Mouse (Mus musculus) midbrain, embryonic 12.5 days (tissue): ENCODE data around the gene Pde3a. TPM values are rescaled to one million over a fixed set of nuclear protein-coding genes. Genes with fewer than 3 reads are reported as not detected.

Source experiments
- ATAC-seq: fragments of 200-750 bp; cut with Nextera tagmentation; 2 replicates; pipeline ENCODE4 v1.8.0; 2017; ENCODE audit warnings: low read depth, moderate TSS enrichment, moderate library complexity; ENCODE audit not compliant: low FRiP score
- H3K27ac ChIP-seq: fragments of 300-500 bp; sonication (generic); replicated peaks from 2 replicates; pipeline ENCODE4 v1.5.1; 2016; ENCODE audit warnings: mild to moderate bottlenecking
- H3K27me3 ChIP-seq: fragments of 300-500 bp; sonication (generic); 2 replicates; pipeline ENCODE4 v1.6.1; 2016; ENCODE audit warnings: mild to moderate bottlenecking
- H3K36me3 ChIP-seq: fragments of 300-500 bp; sonication (generic); 2 replicates; pipeline ENCODE4 v1.6.1; 2016
- H3K4me1 ChIP-seq: fragments of 300-500 bp; sonication (generic); 2 replicates; pipeline ENCODE4 v1.6.1; 2016
- H3K4me2 ChIP-seq: fragments of 300-500 bp; sonication (generic); replicated peaks from 2 replicates; pipeline ENCODE4 v1.6.1; 2016; ENCODE audit warnings: mild to moderate bottlenecking, moderate library complexity
- H3K4me3 ChIP-seq: fragments of 300-500 bp; sonication (generic); 2 replicates; pipeline ENCODE4 v1.5.1; 2016; ENCODE audit warnings: mild to moderate bottlenecking
- H3K9ac ChIP-seq: fragments of 300-500 bp; sonication (generic); replicated peaks from 2 replicates; pipeline ENCODE4 v1.6.1; 2016; ENCODE audit warnings: mild to moderate bottlenecking, moderate library complexity
- H3K9me3 ChIP-seq: fragments of 300-500 bp; sonication (generic); 2 replicates; pipeline ENCODE4 v1.6.1; 2016; ENCODE audit warnings: mild to moderate bottlenecking
- WGBS: fragments of 180-500 bp; shearing (Covaris S2); methylation state at CpG from one replicate; pipeline ENCODE4 v1.1.7; 2016; 5-methylcytosine and 5-hydroxymethylcytosine counted together
- polyA plus RNA-seq: library from polyadenylated mRNA; unstranded; fragments of >200 nt; fragmentation: Nextera tagmentation; extraction: Ambion mirVana; gene quantifications from 2 replicates; pipeline ENCODE4 v1.2.1, GENCODE M21; 2016

Pde3a gene
- polyA plus RNA-seq, 1 experiment from 2014 or later: 2.7 TPM

DNA sequence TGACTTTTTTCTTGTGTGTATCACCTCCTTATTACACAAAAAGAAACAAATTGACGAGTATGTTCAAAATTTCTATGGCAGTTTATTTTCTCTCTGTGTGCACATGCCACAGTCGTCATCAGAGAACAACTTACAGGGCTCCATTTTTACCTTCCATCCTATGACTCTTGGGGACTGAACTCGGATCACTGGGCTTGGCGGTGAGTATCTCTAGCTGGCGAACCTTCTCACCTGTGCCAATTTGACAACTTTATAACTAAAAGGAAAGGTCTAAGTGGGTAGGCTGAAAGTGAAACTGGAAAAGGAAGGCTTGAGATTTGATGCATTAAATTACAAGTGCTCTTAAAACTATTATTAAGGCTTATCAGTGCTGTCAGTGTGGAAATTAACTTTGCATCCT, 22.1 kb downstream of the Pde3a start:
- Histone ChIP-seq H3K9me3 (no peaks in the 10 kb centered on the region), H3K36me3 (no peaks in the 10 kb centered on the region), H3K9ac (no peak overlapping the region), H3K27ac (no peak overlapping the region), H3K4me2 (no peak overlapping the region), H3K27me3 (no peaks in the 10 kb centered on the region), H3K4me1 (no peaks in the 10 kb centered on the region), H3K4me3 (no peak overlapping the region)
- 86% methylated on average over 5 of the region's 5 CpGs for WGBS
- ATAC-seq: no peak

DNA sequence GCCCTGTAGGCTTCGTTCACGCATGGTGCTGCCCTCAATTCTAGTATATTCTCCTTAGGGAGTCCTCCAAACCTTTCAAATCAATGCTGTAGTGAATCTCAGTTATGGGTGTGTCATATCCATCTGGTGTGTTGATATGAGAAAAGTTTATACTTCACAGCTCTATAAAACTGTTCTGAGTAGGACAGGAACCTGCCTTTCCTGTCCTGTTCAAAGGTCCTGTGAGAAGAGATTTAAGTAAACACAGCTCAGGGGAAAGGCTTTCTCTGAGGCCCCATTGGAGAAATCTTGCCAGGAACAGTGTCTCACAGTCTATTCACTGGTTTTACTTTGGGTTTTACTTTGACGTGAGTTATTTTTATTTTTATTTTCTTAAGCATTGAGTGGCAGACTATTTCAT, 22.5 kb downstream of the Pde3a start:
- Histone ChIP-seq H3K27me3 (no peaks in the 10 kb centered on the region), H3K4me1 (no peaks in the 10 kb centered on the region), H3K9ac (no peak overlapping the region), H3K27ac (no peak overlapping the region), H3K4me3 (no peak overlapping the region), H3K36me3 (no peaks in the 10 kb centered on the region), H3K9me3 (no peaks in the 10 kb centered on the region), H3K4me2 (no peak overlapping the region)
- ATAC-seq: no peak
- WGBS: 94% methylated on average over 3 of the region's 3 CpGs

DNA sequence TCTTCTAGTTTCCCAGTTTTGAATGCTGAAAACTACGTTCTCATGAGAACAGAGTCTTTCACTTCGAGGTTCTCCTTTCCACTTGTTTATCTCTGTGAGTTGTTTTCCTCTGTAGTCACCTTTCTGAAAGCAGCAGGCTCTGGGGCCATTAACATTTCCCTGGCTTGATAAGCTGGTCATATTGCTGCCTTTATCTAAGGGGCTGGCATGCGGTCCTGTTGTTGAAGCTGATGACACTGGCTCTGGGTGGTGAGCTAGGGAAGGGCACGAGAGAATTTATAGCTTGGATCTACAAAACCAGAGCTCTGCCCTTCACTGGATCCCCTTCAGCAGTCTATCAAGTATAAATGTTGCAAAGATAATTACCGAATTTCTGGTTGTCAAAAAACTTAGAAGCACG, 24.6 kb downstream of the Pde3a start:
- 90% methylated on average over 6 of the region's 6 CpGs for WGBS
- H3K4me1 ChIP-seq: no peaks in the 10 kb centered on the region
- H3K9me3 ChIP-seq: no peaks in the 10 kb centered on the region
- no peak overlapping the region for H3K27ac ChIP-seq
- no peaks in the 10 kb centered on the region for H3K36me3 ChIP-seq
- H3K27me3 ChIP-seq: no peaks in the 10 kb centered on the region
- no peak overlapping the region for H3K9ac ChIP-seq
- no peak overlapping the region for H3K4me2 ChIP-seq
- no peak overlapping the region for H3K4me3 ChIP-seq
- no peak for ATAC-seq

DNA sequence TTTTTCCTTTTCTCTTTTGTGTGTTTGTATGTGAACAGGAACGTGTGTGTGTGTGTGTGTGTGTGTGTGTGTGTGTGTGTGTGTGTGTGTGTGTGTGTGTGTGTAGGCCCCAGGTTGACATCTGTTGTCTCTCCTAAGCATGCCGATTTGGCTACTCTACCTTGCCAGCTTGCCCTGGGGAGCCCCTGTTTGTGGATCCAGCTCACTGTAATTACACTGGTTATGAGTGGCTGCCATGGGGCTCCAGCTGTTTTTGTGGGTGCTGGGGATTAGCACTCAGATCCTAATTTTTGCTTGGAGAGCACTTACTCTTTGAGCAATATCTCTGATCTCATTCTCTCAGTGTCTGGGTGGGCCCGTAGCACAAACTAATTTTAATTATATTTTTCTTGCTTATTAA, 32.6 kb downstream of the Pde3a start:
- no peaks in the 10 kb centered on the region for H3K9me3 ChIP-seq
- 85% methylated on average over 2 of the region's 3 CpGs for WGBS
- H3K4me1 ChIP-seq: no peaks in the 10 kb centered on the region

DNA sequence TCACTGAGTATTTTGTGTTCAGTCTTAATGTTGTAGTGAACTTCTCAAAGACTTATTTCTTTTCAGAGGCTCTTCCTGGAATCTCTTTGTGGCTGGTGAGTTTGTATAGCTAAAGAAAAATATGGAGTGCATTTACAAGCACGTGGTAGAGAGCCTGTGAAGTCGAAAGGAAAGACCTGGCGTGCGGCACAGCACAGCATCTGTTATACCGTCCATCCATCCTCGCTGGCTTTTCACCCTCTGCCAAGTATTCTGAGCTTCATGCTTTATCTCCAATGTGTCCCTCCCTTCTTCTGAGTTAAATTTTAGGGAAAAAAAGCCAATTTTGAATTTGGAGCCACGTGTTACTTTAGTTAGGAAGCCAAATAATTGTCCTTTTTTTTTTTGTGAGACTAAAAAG, 33.7 kb downstream of the Pde3a start:
- Histone ChIP-seq H3K27ac (no peak overlapping the region), H3K4me3 (no peak overlapping the region), H3K36me3 (no peaks in the 10 kb centered on the region), H3K9ac (no peak overlapping the region), H3K9me3 (no peaks in the 10 kb centered on the region), H3K4me1 (no peaks in the 10 kb centered on the region), H3K27me3 (no peaks in the 10 kb centered on the region), H3K4me2 (no peak overlapping the region)
- WGBS: 84% methylated on average over 7 of the region's 7 CpGs
- ATAC-seq: no peak

More for the DNA sequence above, 32.6 kb downstream of the Pde3a start:
- Histone ChIP-seq H3K27ac (no peak overlapping the region), H3K27me3 (no peaks in the 10 kb centered on the region), H3K36me3 (no peaks in the 10 kb centered on the region), H3K4me3 (no peak overlapping the region), H3K4me2 (no peak overlapping the region), H3K9ac (no peak overlapping the region)
- no peak for ATAC-seq

DNA sequence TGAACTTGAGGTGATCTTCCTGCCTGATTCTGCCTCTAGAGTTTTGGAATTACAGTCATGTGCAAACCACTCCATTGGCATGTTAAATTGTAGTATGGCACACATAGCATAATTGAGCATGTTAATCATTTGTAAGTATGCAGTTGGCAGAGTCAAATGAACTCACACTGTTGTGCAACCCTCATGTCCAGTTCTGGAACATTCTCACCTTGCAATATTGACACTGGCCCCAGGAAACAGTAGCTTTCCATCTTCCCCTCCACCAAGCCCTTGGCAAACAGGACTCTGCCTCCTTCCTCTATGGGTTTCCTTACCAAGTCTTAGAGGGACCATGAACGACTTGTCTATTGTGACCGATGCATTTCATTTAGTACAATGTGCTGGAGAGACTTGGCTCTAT, 42.1 kb downstream of the Pde3a start:
- Histone ChIP-seq H3K27ac (no peak overlapping the region), H3K9me3 (no peaks in the 10 kb centered on the region), H3K36me3 (no peaks in the 10 kb centered on the region), H3K27me3 (no peaks in the 10 kb centered on the region), H3K4me1 (no peaks in the 10 kb centered on the region), H3K4me3 (no peak overlapping the region), H3K4me2 (no peak overlapping the region), H3K9ac (no peak overlapping the region)
- ATAC-seq: no peak
- 90% methylated on average over 2 of the region's 2 CpGs for WGBS

DNA sequence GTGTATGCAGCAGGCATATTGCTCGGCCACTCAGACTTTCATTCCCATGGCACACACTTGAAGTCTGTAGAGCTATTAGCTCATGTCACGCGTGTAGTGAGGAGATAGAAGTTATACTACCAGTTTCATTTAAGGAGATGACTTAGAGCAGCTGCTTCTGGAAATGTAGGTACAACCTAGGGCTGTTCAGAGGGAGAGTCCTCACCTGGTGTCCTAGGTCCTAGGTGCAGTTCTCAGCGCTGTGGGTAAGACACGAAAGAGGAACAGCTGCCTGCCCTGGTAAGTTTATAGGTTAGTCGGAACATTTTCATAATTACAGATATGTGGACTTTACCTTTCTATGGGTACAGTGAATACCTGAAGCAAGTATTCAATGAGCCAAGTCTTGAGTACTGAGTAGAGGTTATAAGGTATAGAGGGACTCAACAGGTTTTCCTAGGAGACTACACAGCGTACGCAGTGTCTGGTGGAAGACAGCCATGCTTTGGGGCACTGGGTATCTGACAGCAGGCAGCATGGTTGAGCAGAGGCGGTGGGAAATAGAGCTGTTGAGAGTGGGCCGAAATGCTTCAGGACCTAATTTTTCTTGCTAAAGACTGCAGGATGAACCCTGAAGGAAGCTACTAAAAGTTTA, 43.9 kb downstream of the Pde3a start:
- H3K9ac ChIP-seq: no peak overlapping the region
- no peak for ATAC-seq
- H3K4me2 ChIP-seq: no peak overlapping the region
- no peaks in the 10 kb centered on the region for H3K36me3 ChIP-seq
- H3K27me3 ChIP-seq: no peaks in the 10 kb centered on the region
- H3K9me3 ChIP-seq: no peaks in the 10 kb centered on the region
- no peak overlapping the region for H3K27ac ChIP-seq
- no peak overlapping the region for H3K4me3 ChIP-seq
- H3K4me1 ChIP-seq: no peaks in the 10 kb centered on the region
- 88% methylated on average over 10 of the region's 10 CpGs for WGBS

DNA sequence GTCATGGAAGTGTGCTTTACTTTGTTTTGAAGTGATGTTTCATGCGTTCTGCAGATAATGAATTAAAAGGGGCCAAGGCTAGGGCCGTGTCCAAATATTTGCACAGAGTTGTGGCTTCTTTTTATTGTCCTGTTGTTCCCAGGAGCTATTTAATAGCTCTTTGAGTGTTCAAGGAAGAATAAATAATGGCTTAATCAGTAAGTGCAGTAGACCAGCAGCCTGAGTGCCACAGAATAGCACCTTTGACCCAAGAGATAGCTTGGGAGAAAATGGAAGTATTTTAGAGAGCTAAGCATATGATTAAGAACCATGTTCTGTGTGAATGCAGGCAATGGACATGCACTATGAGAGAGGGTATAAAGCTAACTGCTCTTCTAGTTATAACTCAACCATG, 44.4 kb downstream of the Pde3a start:
- ATAC-seq: no peak
- H3K9ac ChIP-seq: no peak overlapping the region
- H3K27me3 ChIP-seq: no peaks in the 10 kb centered on the region
- H3K4me2 ChIP-seq: no peak overlapping the region
- H3K36me3 ChIP-seq: no peaks in the 10 kb centered on the region
- H3K4me3 ChIP-seq: no peak overlapping the region
- no peak overlapping the region for H3K27ac ChIP-seq
- WGBS: 41% methylated on average over 2 of the region's 2 CpGs
- H3K9me3 ChIP-seq: no peaks in the 10 kb centered on the region
- no peaks in the 10 kb centered on the region for H3K4me1 ChIP-seq

DNA sequence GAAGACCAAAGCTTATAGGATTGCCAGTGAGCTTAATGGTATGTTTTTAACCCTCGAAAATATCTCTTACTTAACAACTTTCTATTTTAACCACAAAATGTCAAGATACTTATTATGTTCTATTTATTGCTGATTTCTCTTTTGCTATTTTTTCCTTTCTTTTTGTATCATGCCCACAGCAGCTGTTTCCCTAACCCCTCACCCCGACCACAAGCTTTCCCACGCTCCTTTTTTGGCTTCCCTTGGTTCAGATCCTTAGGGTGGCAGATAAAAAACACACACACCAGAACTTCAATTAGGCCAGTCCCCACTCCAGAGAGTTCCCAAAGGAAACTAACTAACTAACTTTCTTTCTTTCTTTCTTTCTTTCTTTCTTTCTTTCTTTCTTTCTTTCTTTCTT, 46.2 kb downstream of the Pde3a start:
- ATAC-seq: no peak
- 84% methylated on average over 3 of the region's 3 CpGs for WGBS
- no peaks in the 10 kb centered on the region for H3K27me3 ChIP-seq

DNA sequence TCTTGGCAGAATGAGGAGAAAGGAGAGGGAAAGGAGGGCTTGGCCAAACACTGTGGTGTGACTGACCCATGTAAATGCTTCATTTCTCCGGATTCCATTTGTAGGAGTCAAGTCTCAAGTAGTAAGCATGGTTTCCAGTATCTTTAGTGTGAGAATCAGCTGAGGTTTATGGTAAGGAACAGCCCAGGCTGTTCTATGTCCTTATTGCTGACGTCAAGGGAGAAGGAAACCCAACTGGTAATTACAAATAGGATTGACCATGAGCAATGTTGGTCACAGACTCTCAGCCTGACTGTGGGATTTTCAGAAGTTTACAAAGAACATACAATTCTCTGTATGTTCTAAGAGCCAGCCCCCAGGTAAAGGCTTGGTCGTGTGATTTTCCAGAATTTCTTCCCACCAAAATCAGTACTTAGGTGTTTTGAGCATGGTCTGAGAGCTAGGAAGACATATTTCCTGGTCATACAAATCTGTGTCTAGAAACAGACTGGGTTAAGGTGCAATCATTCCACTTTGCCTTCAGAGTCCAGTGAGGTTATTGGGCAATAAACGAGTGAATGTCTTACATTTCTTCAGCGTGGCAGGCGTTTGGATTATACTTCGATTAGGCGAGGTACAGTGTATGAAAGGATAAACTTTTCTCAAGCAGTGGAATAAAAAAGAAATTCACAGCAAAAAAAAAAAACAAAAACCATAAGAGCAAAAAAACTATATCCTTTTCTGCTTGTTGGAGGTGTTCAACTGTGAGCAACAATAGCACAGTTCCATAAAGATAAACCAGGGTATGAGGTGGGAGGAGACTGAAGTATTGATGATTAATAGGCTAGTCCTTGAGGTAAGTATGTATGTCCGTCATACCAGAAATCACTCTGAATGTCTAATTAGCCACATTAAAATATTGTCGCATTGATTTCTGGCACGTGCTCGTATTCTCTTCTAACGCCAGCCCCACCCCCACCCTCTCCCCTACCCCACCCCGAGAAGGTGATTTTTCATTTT, 53.0 kb downstream of the Pde3a start:
- no peak for ATAC-seq
- H3K4me3 ChIP-seq: no peak overlapping the region
- H3K4me2 ChIP-seq: no peak overlapping the region
- no peaks in the 10 kb centered on the region for H3K27me3 ChIP-seq
- no peak overlapping the region for H3K27ac ChIP-seq
- whole genome bisulfite sequencing: 93% methylated on average over 14 of the region's 14 CpGs
- no peaks in the 10 kb centered on the region for H3K36me3 ChIP-seq
- no peaks in the 10 kb centered on the region for H3K4me1 ChIP-seq
- H3K9ac ChIP-seq: no peak overlapping the region
- H3K9me3 ChIP-seq: no peaks in the 10 kb centered on the region

More for the DNA sequence above, 46.2 kb downstream of the Pde3a start:
- Histone ChIP-seq H3K27ac (no peak overlapping the region), H3K36me3 (no peaks in the 10 kb centered on the region), H3K4me1 (no peaks in the 10 kb centered on the region), H3K4me3 (no peak overlapping the region), H3K9me3 (no peaks in the 10 kb centered on the region), H3K4me2 (no peak overlapping the region), H3K9ac (no peak overlapping the region)

DNA sequence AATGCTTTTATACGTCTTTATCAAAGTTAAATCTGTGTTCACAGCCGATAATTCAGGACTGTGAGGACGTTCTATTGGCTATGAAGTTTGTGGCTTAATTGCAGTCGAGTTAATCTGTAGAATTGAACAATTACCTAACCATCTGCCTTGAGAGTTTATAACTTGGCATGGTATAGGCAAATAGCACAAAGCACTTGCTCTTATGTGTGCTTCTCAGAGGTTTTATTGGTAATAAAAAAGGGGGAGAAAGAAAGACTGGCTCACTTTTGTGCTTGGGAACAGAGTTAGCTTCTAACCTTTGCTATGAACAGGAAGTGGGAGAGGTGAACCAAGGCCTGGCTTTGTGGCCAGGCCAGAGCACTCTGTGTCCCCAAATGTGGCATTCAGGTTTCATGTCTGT, 53.8 kb downstream of the Pde3a start:
- Histone ChIP-seq H3K4me2 (no peak overlapping the region), H3K27me3 (no peaks in the 10 kb centered on the region), H3K27ac (no peak overlapping the region), H3K9ac (no peak overlapping the region), H3K36me3 (no peaks in the 10 kb centered on the region), H3K9me3 (no peaks in the 10 kb centered on the region), H3K4me1 (no peaks in the 10 kb centered on the region), H3K4me3 (no peak overlapping the region)
- WGBS: 83% methylated on average over 4 of the region's 4 CpGs
- ATAC-seq: no peak

DNA sequence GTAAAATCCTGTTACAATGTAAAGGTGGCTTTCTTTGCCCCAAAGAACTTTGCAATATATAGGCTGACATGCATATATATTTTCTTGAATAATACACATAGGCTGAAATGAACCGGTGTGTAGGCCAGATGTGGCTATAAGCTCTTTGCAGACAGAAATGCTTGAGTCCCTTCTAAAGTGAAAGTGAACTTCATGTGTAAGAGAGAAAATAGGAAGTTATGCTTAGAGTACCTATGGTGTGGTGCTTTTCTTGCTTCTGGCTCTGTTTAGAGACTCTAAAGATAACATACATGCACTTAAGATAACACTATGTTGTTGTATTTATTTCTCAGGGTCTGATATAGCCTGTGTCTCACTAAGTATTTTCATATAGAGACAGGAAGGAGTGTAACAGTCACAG, 58.3 kb downstream of the Pde3a start:
- WGBS: 88% methylated on average over 1 of the region's 1 CpGs
- no peaks in the 10 kb centered on the region for H3K4me1 ChIP-seq
- H3K4me2 ChIP-seq: no peak overlapping the region
- H3K4me3 ChIP-seq: no peak overlapping the region
- H3K9me3 ChIP-seq: no peaks in the 10 kb centered on the region
- H3K9ac ChIP-seq: no peak overlapping the region
- no peak for ATAC-seq
- H3K36me3 ChIP-seq: no peaks in the 10 kb centered on the region
- H3K27ac ChIP-seq: no peak overlapping the region
- H3K27me3 ChIP-seq: no peaks in the 10 kb centered on the region
